Mouse (Mus musculus): ENCODE results near the gene Dgkh.

DNA sequence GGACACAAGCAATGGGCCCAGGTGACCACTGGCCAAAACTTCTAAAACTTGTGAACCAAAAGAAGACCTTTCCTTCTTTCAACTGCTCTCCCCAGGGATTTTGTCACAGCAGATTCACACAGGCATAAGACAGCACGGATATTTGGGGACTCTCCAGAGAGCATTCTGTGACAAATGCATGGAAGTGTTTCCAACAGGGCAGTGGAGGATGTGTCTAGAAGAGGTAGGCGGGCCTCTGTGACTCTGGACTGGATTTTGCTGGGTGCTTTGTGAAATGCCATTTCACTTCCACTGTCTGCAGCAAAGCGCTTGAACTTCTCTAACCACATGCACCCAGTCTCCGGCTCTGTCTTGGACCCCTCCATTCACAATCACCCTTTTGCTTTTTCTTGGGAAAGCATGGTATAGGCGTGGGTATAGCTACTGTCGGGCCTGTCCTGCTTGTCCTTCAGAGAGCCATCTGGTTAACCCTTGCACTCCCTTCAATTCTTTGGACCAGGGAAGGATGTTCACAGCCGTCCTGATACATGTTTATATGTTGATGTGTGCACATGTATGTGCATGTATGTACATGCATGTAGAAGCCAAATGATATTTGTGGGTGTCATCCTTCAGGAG, 77.5 kb downstream of the Dgkh start:
- TF ChIP-seq CTCF (IDR thresholded peaks at IDR 0.05; ENCODE audit: insufficient read depth, low read length) = no peak
- TF ChIP-seq POLR2A (IDR thresholded peaks at IDR 0.05; ENCODE audit: borderline replicate concordance, extremely low read depth, low read depth, low read length) = no peak

Data from lung, adult 2 months (tissue).